Mouse (Mus musculus) lung, postnatal 0 days (tissue): ENCODE measurements around the gene Gdf1.

Source experiments
- CTCF ChIP-seq: IDR thresholded peaks from 2 replicates; pipeline ENCODE4 v1.5.1; 2016; ENCODE audit warnings: antibody characterized with exemption, mild to moderate bottlenecking
- EP300 ChIP-seq: IDR thresholded peaks from 2 replicates; pipeline ENCODE4 v1.6.1; 2016; ENCODE audit warnings: antibody characterized with exemption, mild to moderate bottlenecking, control low read depth

GRCm38 (mm10) chr8:70354004-70354403 lies 24.4 kb downstream of the Gdf1 start:
- TF ChIP-seq CTCF: no peak
- TF ChIP-seq EP300: no peak
